Mouse (Mus musculus) MEL (cell line): ENCODE results near the gene Adh6b. TPM values are rescaled to one million over a fixed set of nuclear protein-coding genes. Genes with fewer than 3 reads are reported as not detected.
"Not testable (repeated sequence)": the region's sequence is repeated elsewhere in the genome, so short reads cannot be mapped to it uniquely, and the experiment has no call there.

Experiments
- DNase-seq: peaks from one replicate; pipeline ENCODE4 v3.0.0; 2011; ENCODE audit warnings: low read depth, low spot score
- H3K27ac ChIP-seq: 2 replicates; pipeline ENCODE4 v1.5.1; 2012; ENCODE audit warnings: low read depth, mild to moderate bottlenecking, control low read depth, low read length, moderate library complexity; ENCODE audit not compliant: control insufficient read depth
- H3K27me3 ChIP-seq, 2 experiments: fragments of 150-350 bp in 1 of 2; sonication (generic) in 1 of 2; 2 replicates each; pipeline ENCODE4 v1.6.1; 2012; ENCODE audit warnings: low read length in 2 of 2, mild to moderate bottlenecking in 2 of 2, improper control_type of control experiment in 1 of 2, moderate library complexity in 1 of 2; ENCODE audit not compliant: insufficient read depth in 2 of 2, control insufficient read depth in 1 of 2
- H3K36me3 ChIP-seq, 2 experiments: 2 replicates each; pipeline ENCODE4 v1.6.1; 2012 to 2014; ENCODE audit warnings: low read length in 2 of 2, improper control_type of control experiment in 1 of 2, inconsistent platforms in 1 of 2, mild to moderate bottlenecking in 1 of 2; ENCODE audit not compliant: insufficient read depth in 2 of 2, control insufficient read depth in 1 of 2
- H3K4me1 ChIP-seq, 2 experiments: fragments of 150-350 bp in 1 of 2; sonication (generic) in 1 of 2; 2 replicates each; pipeline ENCODE4 v1.6.1; 2012; ENCODE audit warnings: low read length in 2 of 2, improper control_type of control experiment in 1 of 2, mild to moderate bottlenecking in 1 of 2; ENCODE audit not compliant: insufficient read depth in 2 of 2, control insufficient read depth in 1 of 2
- H3K4me3 ChIP-seq, 2 experiments: fragments of 150-350 bp in 1 of 2; sonication (generic) in 1 of 2; 2 replicates each; pipeline ENCODE4 v1.5.1; 2012; ENCODE audit warnings: low read depth in 2 of 2, low read length in 2 of 2, mild to moderate bottlenecking in 2 of 2, moderate library complexity in 2 of 2, control low read depth in 1 of 2, improper control_type of control experiment in 1 of 2; ENCODE audit not compliant: control insufficient read depth in 1 of 2, insufficient read depth in 1 of 2
- H3K79me2 ChIP-seq: 2 replicates; pipeline ENCODE4 v1.6.1; 2012; ENCODE audit warnings: mild to moderate bottlenecking, low read length, moderate library complexity; ENCODE audit not compliant: control insufficient read depth, poor library complexity, insufficient read depth
- H3K9ac ChIP-seq: 2 replicates; pipeline ENCODE4 v1.6.1; 2012; ENCODE audit warnings: low read depth, mild to moderate bottlenecking, control low read depth, low read length, moderate library complexity; ENCODE audit not compliant: control insufficient read depth, poor library complexity, severe bottlenecking
- H3K9me3 ChIP-seq: fragments of 150-350 bp; sonication (generic); replicated peaks from 2 replicates; pipeline ENCODE4 v1.6.1; 2012; ENCODE audit warnings: mild to moderate bottlenecking, low read length, improper control_type of control experiment, moderate library complexity; ENCODE audit not compliant: insufficient read depth
- CHD2 ChIP-seq: IDR thresholded peaks from 2 replicates; pipeline ENCODE4 v1.6.1; 2011; ENCODE audit warnings: low read length, improper control_type of control experiment
- CTCF ChIP-seq, 3 experiments: IDR thresholded peaks in 2 of 3; conservative IDR thresholded peaks in 1 of 3; 2 replicates each; pipeline ENCODE4 v1.5.1; 2011 to 2012; ENCODE audit warnings: low read length in 3 of 3, low read depth in 2 of 3, mild to moderate bottlenecking in 2 of 3, improper control_type of control experiment in 1 of 3, inconsistent platforms in 1 of 3, mixed read lengths in 1 of 3, moderate library complexity in 1 of 3; ENCODE audit not compliant: control insufficient read depth in 1 of 3, insufficient read depth in 1 of 3, poor library complexity in 1 of 3, severe bottlenecking in 1 of 3
- E2F4 ChIP-seq: IDR thresholded peaks from 2 replicates; pipeline ENCODE4 v1.6.1; 2011; ENCODE audit warnings: low read depth, low read length, improper control_type of control experiment, borderline replicate concordance
- EP300 ChIP-seq, 2 experiments: IDR thresholded peaks; 2 replicates each; pipeline ENCODE4 v1.6.1; 2011; ENCODE audit warnings: improper control_type of control experiment in 2 of 2, low read length in 2 of 2, low read depth in 1 of 2, mild to moderate bottlenecking in 1 of 2
- ETS1 ChIP-seq: IDR thresholded peaks from 2 replicates; pipeline ENCODE4 v1.6.1; 2012; ENCODE audit warnings: low read depth, mild to moderate bottlenecking, inconsistent platforms, low read length, improper control_type of control experiment, moderate library complexity
- GATA1 ChIP-seq: IDR thresholded peaks from 2 replicates; pipeline ENCODE4 v1.6.1; 2011; ENCODE audit warnings: low read depth, low read length, improper control_type of control experiment
- JUND ChIP-seq: IDR thresholded peaks from 2 replicates; pipeline ENCODE4 v1.6.1; 2011; ENCODE audit warnings: low read depth, mild to moderate bottlenecking, improper control_type of control experiment, low read length
- KAT2A ChIP-seq: conservative IDR thresholded peaks from 2 replicates; pipeline ENCODE4 v1.6.1; 2012; ENCODE audit warnings: low read depth, low read length, improper control_type of control experiment, inconsistent platforms
- MAFK ChIP-seq: IDR thresholded peaks from 2 replicates; pipeline ENCODE4 v1.6.1; 2011; ENCODE audit warnings: low read depth, mild to moderate bottlenecking, low read length, improper control_type of control experiment, borderline replicate concordance
- MAX ChIP-seq: IDR thresholded peaks from 2 replicates; pipeline ENCODE4 v1.6.1; 2011; ENCODE audit warnings: low read length, improper control_type of control experiment
- MYB ChIP-seq: IDR thresholded peaks from 2 replicates; pipeline ENCODE4 v1.6.1; 2011; ENCODE audit warnings: mild to moderate bottlenecking, low read depth, low read length, improper control_type of control experiment
- MYC ChIP-seq: IDR thresholded peaks from 2 replicates; pipeline ENCODE4 v1.6.1; 2011; ENCODE audit warnings: low read depth, mild to moderate bottlenecking, low read length, improper control_type of control experiment, moderate library complexity
- NELFE ChIP-seq: IDR thresholded peaks from 2 replicates; pipeline ENCODE4 v1.6.1; 2011; ENCODE audit warnings: low read depth, low read length, improper control_type of control experiment
- RAD21 ChIP-seq: IDR thresholded peaks from 2 replicates; pipeline ENCODE4 v1.6.1; 2011; ENCODE audit warnings: mild to moderate bottlenecking, low read depth, low read length, improper control_type of control experiment
- RCOR1 ChIP-seq: IDR thresholded peaks from 2 replicates; pipeline ENCODE4 v1.6.1; 2012; ENCODE audit warnings: low read depth, mild to moderate bottlenecking, inconsistent platforms, low read length, improper control_type of control experiment
- SMC3 ChIP-seq: IDR thresholded peaks from 2 replicates; pipeline ENCODE4 v1.6.1; 2011; ENCODE audit warnings: low read depth, low read length, improper control_type of control experiment
- TAL1 ChIP-seq: IDR thresholded peaks from 2 replicates; pipeline ENCODE4 v1.6.1; 2012; ENCODE audit warnings: mild to moderate bottlenecking, inconsistent platforms, low read length, moderate library complexity, mixed read lengths
- TBP ChIP-seq: IDR thresholded peaks from 2 replicates; pipeline ENCODE4 v1.8.0; 2011; ENCODE audit warnings: low read depth, low read length, improper control_type of control experiment
- USF2 ChIP-seq, 2 experiments: IDR thresholded peaks; 2 replicates each; pipeline ENCODE4 v1.6.1; 2011 to 2012; ENCODE audit warnings: improper control_type of control experiment in 2 of 2, low read length in 2 of 2, borderline replicate concordance in 1 of 2, inconsistent platforms in 1 of 2, low read depth in 1 of 2, mild to moderate bottlenecking in 1 of 2; ENCODE audit not compliant: insufficient read depth in 1 of 2
- ZC3H11A ChIP-seq: IDR thresholded peaks from 2 replicates; pipeline ENCODE4 v1.6.1; 2012; ENCODE audit warnings: low read depth, mild to moderate bottlenecking, inconsistent platforms, low read length, improper control_type of control experiment
- ZMIZ1 ChIP-seq: IDR thresholded peaks from 2 replicates; pipeline ENCODE4 v1.6.1; 2012; ENCODE audit warnings: low read depth, mild to moderate bottlenecking, inconsistent platforms, low read length, improper control_type of control experiment, moderate library complexity
- ZNF384 ChIP-seq: IDR thresholded peaks from 2 replicates; pipeline ENCODE4 v1.6.1; 2012; ENCODE audit warnings: low read depth, mild to moderate bottlenecking, inconsistent platforms, low read length, improper control_type of control experiment
- polyA plus RNA-seq, 2 experiments: library from polyadenylated mRNA; stranded (reverse) in 1 of 2; unstranded in 1 of 2; fragments of >175 nt in 1 of 2; fragments of >200 nt in 1 of 2; gene quantifications; 2 replicates each; pipeline versions ENCODE4 v1.2.1 to v1.2.4; 2012; ENCODE audit warnings: low replicate concordance in 2 of 2, low read depth in 1 of 2; ENCODE audit not compliant: insufficient read length in 2 of 2, insufficient read depth in 1 of 2, missing spikeins in 1 of 2
- total RNA-seq: library from RNA; depleted of rRNA; stranded (reverse); fragments of 300-350 nt; gene quantifications from 2 replicates; pipeline ENCODE4 v1.2.3, GENCODE M21; 2012

Adh6b gene
- total and polyA plus RNA-seq, 3 experiments: not detected

DNA sequence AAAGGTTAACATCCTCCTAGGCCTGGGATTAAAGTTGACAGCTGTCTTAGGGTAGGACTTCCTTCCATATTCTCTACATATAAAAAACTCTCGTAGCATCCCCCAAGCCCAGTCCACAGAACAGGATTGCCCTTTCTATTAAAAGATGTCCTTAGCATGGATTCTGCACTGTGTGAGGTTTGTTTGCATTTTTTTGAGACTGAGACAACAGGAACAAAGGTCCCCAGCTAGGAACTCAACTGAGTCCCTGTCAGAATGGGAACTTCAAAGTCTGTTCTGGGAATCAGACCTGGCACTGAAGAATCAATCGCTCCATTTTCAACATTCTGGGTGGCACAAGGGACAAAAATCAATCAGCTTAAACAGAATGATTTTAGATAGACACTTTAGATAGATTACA lies 21.3 kb downstream of the Adh6b start:
- Histone ChIP-seq H3K4me3 (no peak overlapping the region), H3K79me2 (no peaks in the 10 kb centered on the region), H3K9ac (no peak overlapping the region), H3K9me3 (no peaks in the 10 kb centered on the region), H3K27ac (no peak overlapping the region), H3K36me3 (no peaks in the 10 kb centered on the region), H3K27me3 (peaks cover 9 to 14% of the 10 kb centered on the region in 2 experiments), H3K4me1 (no peaks in the 10 kb centered on the region)
- DNase-seq: no peak
- no peak for TF ChIP-seq TAL1
- no peak for TF ChIP-seq RAD21
- TF ChIP-seq ZC3H11A: no peak
- no peak for TF ChIP-seq NELFE
- no peak for TF ChIP-seq MAX
- TF ChIP-seq MYC: no peak
- TF ChIP-seq ETS1: no peak
- TF ChIP-seq KAT2A: no peak
- no peak for TF ChIP-seq MYB

- Histone ChIP-seq H3K9me3 (no peaks in the 10 kb centered on the region), H3K79me2 (no peaks in the 10 kb centered on the region), H3K27ac (no peak overlapping the region), H3K27me3 (peaks cover 5 to 14% of the 10 kb centered on the region in 2 experiments; a peak in 3 of 4 replicates), H3K4me1 (no peaks in the 10 kb centered on the region), H3K36me3 (no peaks in the 10 kb centered on the region), H3K4me3 (no peak overlapping the region), H3K9ac (no peak overlapping the region)
- TF ChIP-seq CHD2 (no peak), E2F4 (no peak), CTCF (IDR thresholded peaks at IDR 0.05 in 2 of 3, conservative IDR thresholded peaks at IDR 0.05 in 1 of 3; ENCODE audit: control insufficient read depth in 1 of 3, insufficient read depth in 1 of 3, low read depth in 2 of 3, low read length in 3 of 3, poor library complexity in 1 of 3, severe bottlenecking in 1 of 3) (no peak), TBP (no peak), RAD21 (no peak), JUND (no peak), KAT2A (no peak), RCOR1 (no peak), MAFK (no peak)
- no peak for DNase-seq
These were observed 24.6 kb downstream of the Adh6b start for GRCm38 (mm10) chr3:138366181-138366580.

DNA sequence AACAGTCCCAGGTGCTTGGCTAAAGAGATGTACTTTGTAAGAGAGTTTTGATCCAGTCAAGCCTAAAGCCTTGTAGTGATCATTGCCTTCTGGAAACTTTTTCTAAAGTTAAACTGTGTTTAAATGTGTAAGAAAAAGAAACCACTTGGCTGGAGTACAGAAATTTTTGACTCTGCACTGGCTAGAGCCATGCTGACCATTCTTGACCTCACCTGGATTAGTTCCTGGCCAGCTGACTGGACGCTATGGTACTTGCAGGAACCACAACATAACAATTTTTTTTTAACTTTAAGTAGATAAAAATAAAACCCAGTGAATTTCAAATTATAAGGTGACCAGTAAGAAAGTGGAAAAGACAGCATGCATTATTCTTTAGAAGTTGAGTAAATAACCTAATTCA lies 28.0 kb downstream of the Adh6b start:
- DNase-seq: no peak
- H3K36me3 ChIP-seq: no peaks in the 10 kb centered on the region
- TF ChIP-seq ZC3H11A (no peak), SMC3 (no peak), USF2 (IDR thresholded peaks at IDR 0.05; ENCODE audit: borderline replicate concordance in 1 of 2, insufficient read depth in 1 of 2, low read depth in 1 of 2, low read length in 2 of 2) (no peak), GATA1 (no peak), CHD2 (no peak), EP300 (IDR thresholded peaks at IDR 0.05; ENCODE audit: low read depth in 1 of 2, low read length in 2 of 2) (no peak), ZMIZ1 (no peak), ZNF384 (no peak), MAX (no peak), RCOR1 (no peak), RAD21 (no peak)
- TF ChIP-seq, all 39 proteins: peak for 0
- Histone ChIP-seq H3K79me2 (no peaks in the 10 kb centered on the region), H3K27ac (no peak overlapping the region), H3K4me1 (no peaks in the 10 kb centered on the region), H3K4me3 (no peak overlapping the region), H3K9ac (no peak overlapping the region), H3K27me3 (peaks cover 2 to 4% of the 10 kb centered on the region in 2 experiments; a peak in 3 of 4 replicates), H3K9me3 (no peaks in the 10 kb centered on the region)

DNA sequence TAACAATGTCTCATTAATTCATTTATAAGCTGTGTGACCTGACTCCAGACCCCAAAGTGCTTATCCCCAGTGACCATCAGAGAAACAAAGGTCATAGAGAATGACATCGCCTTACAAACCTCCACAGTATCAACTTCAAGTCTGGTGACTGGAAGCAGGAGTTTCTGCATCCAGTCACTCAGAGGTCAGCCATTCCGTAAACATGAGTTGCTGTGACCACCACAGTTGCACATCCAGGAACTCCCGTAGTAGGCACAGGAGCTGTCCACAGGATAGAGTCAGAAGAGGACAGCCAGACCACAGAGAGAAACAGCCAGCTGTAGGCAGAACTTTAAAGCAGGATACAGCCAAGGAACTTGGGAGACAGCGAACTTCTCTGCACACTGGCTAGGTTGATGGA lies 28.7 kb downstream of the Adh6b start:
- H3K27ac ChIP-seq, H3K4me1 ChIP-seq, H3K9ac ChIP-seq, H3K9me3 ChIP-seq, H3K36me3 ChIP-seq, H3K79me2 ChIP-seq, H3K4me3 ChIP-seq, DNase-seq, H3K27me3 ChIP-seq: not testable (repeated sequence)
